ENCODE assay signal across 8 mouse cellular contexts in genomic region chr12:108894432-108894816, GRCm38 (mm10). TPM values are rescaled to one million over a fixed set of nuclear protein-coding genes. Genes with fewer than 3 reads are reported as not detected.
DNase-seq lines count a peak whose midpoint lies in the region; ATAC-seq lines count a peak whose summit lies in the region.

No protein-coding gene starts in this region.

- H3K27ac ChIP-seq in kidney, embryonic 15.5 days: 0 out of 2 replicates have a peak overlapping the region, but pooled peaks have one; percentile 22
- H3K27ac ChIP-seq in hindbrain, embryonic 14.5 days: no peak overlapping the region
- peak overlapping the region; percentile 49; the same call in 1 of the 2 replicates for H3K27ac ChIP-seq in midbrain, embryonic 14.5 days (replicated peaks; ENCODE audit: low read depth, low read length)

- peak overlapping the region; percentile 73 for H3K4me3 ChIP-seq in kidney, embryonic 15.5 days (replicated peaks)
- peak overlapping the region; percentile 86 for H3K4me3 ChIP-seq in hindbrain, embryonic 14.5 days (replicated peaks; ENCODE audit: low read length)
- H3K4me3 ChIP-seq in midbrain, embryonic 14.5 days (replicated peaks; ENCODE audit: low read depth, low read length): peak overlapping the region; percentile 84

- peak overlapping the region; percentile 67 for H3K9ac ChIP-seq in kidney, embryonic 15.5 days
- peak overlapping the region; percentile 67 for H3K9ac ChIP-seq in hindbrain, embryonic 14.5 days
- H3K9ac ChIP-seq in midbrain, embryonic 14.5 days (replicated peaks; ENCODE audit: low read length): peak overlapping the region; percentile 73

- 3% methylated on average over 7 of the region's 7 CpGs for WGBS in kidney, embryonic 15.5 days
- 3% methylated on average over 7 of the region's 7 CpGs for WGBS in hindbrain, embryonic 14.5 days
- 1% methylated on average over 7 of the region's 7 CpGs for WGBS in midbrain, embryonic 14.5 days

- no peaks in the 10 kb centered on the region for H3K27me3 ChIP-seq in kidney, embryonic 15.5 days
- no peaks in the 10 kb centered on the region for H3K27me3 ChIP-seq in hindbrain, embryonic 14.5 days (ENCODE audit: control insufficient read depth, insufficient read depth, low read length)
- H3K27me3 ChIP-seq in midbrain, embryonic 14.5 days (ENCODE audit: control insufficient read depth, insufficient read depth, low read length): no peaks in the 10 kb centered on the region

- H3K36me3 ChIP-seq in kidney, embryonic 15.5 days: peaks cover 24% of the 10 kb centered on the region
- H3K36me3 ChIP-seq in hindbrain, embryonic 14.5 days (replicated peaks; ENCODE audit: control insufficient read depth, insufficient read depth): peaks cover 18% of the 10 kb centered on the region; the same call in 1 of the 2 replicates
- H3K36me3 ChIP-seq in midbrain, embryonic 14.5 days (ENCODE audit: control insufficient read depth, insufficient read depth, low read length): peaks cover 21% of the 10 kb centered on the region

- no peak for DNase-seq in kidney, adult 18-20 months
- DNase-seq in hindbrain, embryonic 14.5 days (ENCODE audit: low spot score): no peak
- no peak for DNase-seq in midbrain, embryonic 14.5 days

- peak overlapping the region; percentile 94 for H3K4me2 ChIP-seq in kidney, embryonic 15.5 days
- H3K4me2 ChIP-seq in hindbrain, embryonic 14.5 days (replicated peaks): peak overlapping the region; percentile 67
- H3K4me2 ChIP-seq in midbrain, embryonic 14.5 days (ENCODE audit: low read length): peak overlapping the region; percentile 93

- peaks cover 22% of the 10 kb centered on the region for H3K4me1 ChIP-seq in kidney, embryonic 15.5 days
- H3K4me1 ChIP-seq in hindbrain, embryonic 14.5 days (replicated peaks; ENCODE audit: control insufficient read depth, insufficient read depth, low read length): peaks cover 17% of the 10 kb centered on the region
- H3K4me1 ChIP-seq in midbrain, embryonic 14.5 days (ENCODE audit: control insufficient read depth, insufficient read depth, low read length): peaks cover 15% of the 10 kb centered on the region

- ATAC-seq in kidney, embryonic 15.5 days (replicated peaks; ENCODE audit: low FRiP score): peak; percentile 6; the same call in 1 of the 2 replicates
- 0 out of 2 replicates have a peak, but pooled peaks have one; percentile 1 for ATAC-seq in common myeloid progenitor, adult 5-6 weeks (replicated peaks; ENCODE audit: low read depth, poor library complexity, severe bottlenecking)
- peak; percentile 21 for ATAC-seq in hindbrain, embryonic 14.5 days (ENCODE audit: low FRiP score)
- peak; percentile 5; the same call in 1 of the 2 replicates for ATAC-seq in midbrain, embryonic 14.5 days (ENCODE audit: low FRiP score, low TSS enrichment)
- no peak for ATAC-seq in megakaryocyte progenitor cell, adult 5-6 weeks (replicated peaks; ENCODE audit: poor library complexity)
- ATAC-seq in inflammation-experienced regulatory T-cells, adult 6 months: no peak
- ATAC-seq in CD4-positive, CD25-positive, alpha-beta regulatory T cell, adult 4 months: no peak

- H3K9me3 ChIP-seq in kidney, embryonic 15.5 days (replicated peaks): no peaks in the 10 kb centered on the region
- H3K9me3 ChIP-seq in hindbrain, embryonic 14.5 days (ENCODE audit: control insufficient read depth, low read length): no peaks in the 10 kb centered on the region
- no peaks in the 10 kb centered on the region for H3K9me3 ChIP-seq in midbrain, embryonic 14.5 days (ENCODE audit: control insufficient read depth, low read length)

RNA-seq across cellular contexts. Expression of gene Wars, which starts 0.5 kb away (rescaled TPM):
- polyA plus RNA-seq in kidney, embryonic 15.5 days (2015; fragmentation: Nextera tagmentation; extraction: Ambion mirVana): 91.4 and 96.7 TPM in 2 replicates
- total RNA-seq in common myeloid progenitor, adult 5-6 weeks (2017): 40.2 and 48.6 TPM in 2 replicates
- 101 and 111 TPM in 2 replicates for polyA plus RNA-seq in hindbrain, embryonic 14.5 days (2014; fragmentation: Nextera tagmentation; extraction: Ambion mirVana)
- 96.4 and 110 TPM in 2 replicates for polyA plus RNA-seq in midbrain, embryonic 14.5 days (2014; fragmentation: Nextera tagmentation; extraction: Ambion mirVana)
- 25.1 and 32.0 TPM in 2 replicates for total RNA-seq in megakaryocyte progenitor cell, adult 5-6 weeks (2015)
- 53.3 and 59.3 TPM in 2 replicates for total RNA-seq in megakaryocyte progenitor cell, adult 5-6 weeks (2017)
- polyA plus RNA-seq in inflammation-experienced regulatory T-cells, adult 6 months (2017; shearing (Covaris generic)): 10 to 100 TPM; 47.8 to 53.4 (median 48.0) TPM
- 10 to 100 TPM; 52.8 to 85.9 TPM for polyA plus RNA-seq in CD4-positive, CD25-positive, alpha-beta regulatory T cell, adult 4 months (2017; shearing (Covaris generic))

RNA-seq across cellular contexts. Expression of gene Wdr25, which starts 1.0 kb away (rescaled TPM):
- 9.4 and 11.7 TPM in 2 replicates for polyA plus RNA-seq in kidney, embryonic 15.5 days (2015; fragmentation: Nextera tagmentation; extraction: Ambion mirVana)
- 0.82 and 13.5 TPM in 2 replicates for total RNA-seq in common myeloid progenitor, adult 5-6 weeks (2017)
- polyA plus RNA-seq in hindbrain, embryonic 14.5 days (2014; fragmentation: Nextera tagmentation; extraction: Ambion mirVana): 1.8 and 4.0 TPM in 2 replicates
- 3.7 and 4.3 TPM in 2 replicates for polyA plus RNA-seq in midbrain, embryonic 14.5 days (2014; fragmentation: Nextera tagmentation; extraction: Ambion mirVana)
- total RNA-seq in megakaryocyte progenitor cell, adult 5-6 weeks (2015): 2.1 and 3.0 TPM in 2 replicates
- total RNA-seq in megakaryocyte progenitor cell, adult 5-6 weeks (2017): 3.9 and 4.7 TPM in 2 replicates
- polyA plus RNA-seq in inflammation-experienced regulatory T-cells, adult 6 months (2017; shearing (Covaris generic)): 10 to 100 TPM in 1 of 3 experiments, 1 to 10 TPM in 2; 3.4 to 14.4 (median 6.0) TPM
- polyA plus RNA-seq in CD4-positive, CD25-positive, alpha-beta regulatory T cell, adult 4 months (2017; shearing (Covaris generic)): 10 to 100 TPM in 1 of 2 experiments, 1 to 10 TPM in 1; 5.7 to 19.2 TPM

RNA-seq across cellular contexts. Expression of gene Slc25a47, which starts 58.6 kb away (rescaled TPM):
- polyA plus RNA-seq in kidney, embryonic 15.5 days (2015; fragmentation: Nextera tagmentation; extraction: Ambion mirVana): 8.8 and 9.3 TPM in 2 replicates
- 8.3 and 10.4 TPM in 2 replicates for total RNA-seq in common myeloid progenitor, adult 5-6 weeks (2017)
- polyA plus RNA-seq in hindbrain, embryonic 14.5 days (2014; fragmentation: Nextera tagmentation; extraction: Ambion mirVana): 7.2 and 7.9 TPM in 2 replicates
- 10.9 and 11.1 TPM in 2 replicates for polyA plus RNA-seq in midbrain, embryonic 14.5 days (2014; fragmentation: Nextera tagmentation; extraction: Ambion mirVana)
- total RNA-seq in megakaryocyte progenitor cell, adult 5-6 weeks (2015): 3.0 and 4.5 TPM in 2 replicates
- 5.1 and 5.4 TPM in 2 replicates for total RNA-seq in megakaryocyte progenitor cell, adult 5-6 weeks (2017)
- 1 to 10 TPM in 1 of 3 experiments, under 1 TPM in 2; 0.83 to 1.0 (median 0.99) TPM for polyA plus RNA-seq in inflammation-experienced regulatory T-cells, adult 6 months (2017; shearing (Covaris generic))
- 1 to 10 TPM; 1.2 to 2.6 TPM for polyA plus RNA-seq in CD4-positive, CD25-positive, alpha-beta regulatory T cell, adult 4 months (2017; shearing (Covaris generic))

RNA-seq across cellular contexts. Expression of gene Slc25a29, which starts 58.7 kb away (rescaled TPM):
- polyA plus RNA-seq in kidney, embryonic 15.5 days (2015; fragmentation: Nextera tagmentation; extraction: Ambion mirVana): 9.0 and 9.7 TPM in 2 replicates
- total RNA-seq in common myeloid progenitor, adult 5-6 weeks (2017): 0.78 TPM in 1 of 2 replicates, not detected in the other
- polyA plus RNA-seq in hindbrain, embryonic 14.5 days (2014; fragmentation: Nextera tagmentation; extraction: Ambion mirVana): 18.6 and 19.7 TPM in 2 replicates
- 19.9 and 20.0 TPM in 2 replicates for polyA plus RNA-seq in midbrain, embryonic 14.5 days (2014; fragmentation: Nextera tagmentation; extraction: Ambion mirVana)
- 1.3 and 1.8 TPM in 2 replicates for total RNA-seq in megakaryocyte progenitor cell, adult 5-6 weeks (2015)
- 0.71 and 1.8 TPM in 2 replicates for total RNA-seq in megakaryocyte progenitor cell, adult 5-6 weeks (2017)
- 1 to 10 TPM; 1.4 to 4.3 (median 3.5) TPM for polyA plus RNA-seq in inflammation-experienced regulatory T-cells, adult 6 months (2017; shearing (Covaris generic))
- polyA plus RNA-seq in CD4-positive, CD25-positive, alpha-beta regulatory T cell, adult 4 months (2017; shearing (Covaris generic)): 1 to 10 TPM; 3.0 to 3.8 TPM

Comparison
In these comparisons a context has a peak if more than half of its experiments do, and no peak if none do; other contexts are left out.
1. ATAC-seq: peak in kidney, embryonic 15.5 days (single experiment), common myeloid progenitor, adult 5-6 weeks (single experiment), hindbrain, embryonic 14.5 days (single experiment) and midbrain, embryonic 14.5 days (single experiment); none in megakaryocyte progenitor cell, adult 5-6 weeks (single experiment), inflammation-experienced regulatory T-cells, adult 6 months (single experiment) and CD4-positive, CD25-positive, alpha-beta regulatory T cell, adult 4 months (single experiment).
2. Peak in every context shown above with its lines, with median percentiles within 50 percentile points of each other: H3K4me2 ChIP-seq, H3K4me3 ChIP-seq and H3K9ac ChIP-seq.